Mouse (Mus musculus) cortical plate, adult 2 months (tissue): ENCODE results near the gene Foxl2.

Experiments used
- CTCF ChIP-seq: fragments of 200-500 bp; IDR thresholded peaks from 2 replicates; pipeline ENCODE4 v1.5.1; 2011; ENCODE audit warnings: mild to moderate bottlenecking, control low read depth, low read length; ENCODE audit not compliant: insufficient read depth; ENCODE audit errors: extremely low read depth
- POLR2A ChIP-seq: fragments of 200-500 bp; IDR thresholded peaks from 2 replicates; pipeline ENCODE4 v1.6.1; 2011; ENCODE audit warnings: mild to moderate bottlenecking, low read length, control low read depth; ENCODE audit not compliant: insufficient read depth; ENCODE audit errors: extremely low read depth

- TF ChIP-seq POLR2A = no peak
- TF ChIP-seq CTCF = no peak
Measured at GRCm38 (mm10) chr9:98959851-98960250, 4.8 kb downstream of the Foxl2 start.
